Mouse (Mus musculus) forebrain, embryonic 11.5 days (tissue): ENCODE measurements around the gene Epn2. TPM values are rescaled to one million over a fixed set of nuclear protein-coding genes. Genes with fewer than 3 reads are reported as not detected.

Experiments
- ATAC-seq: fragments of 200-750 bp; cut with Nextera tagmentation; replicated peaks from 2 replicates; pipeline ENCODE4 v1.8.0; 2017; ENCODE audit warnings: moderate TSS enrichment; ENCODE audit not compliant: low FRiP score
- DNase-seq: peaks from one replicate; pipeline ENCODE4 v3.0.0-alpha.2; 2017; ENCODE audit warnings: low spot score
- H3K27ac ChIP-seq: fragments of 300-500 bp; sonication (generic); 2 replicates; pipeline ENCODE4 v1.5.1; 2014; ENCODE audit warnings: low read depth, low read length
- H3K27me3 ChIP-seq: fragments of 300-500 bp; sonication (generic); 2 replicates; pipeline ENCODE4 v1.6.1; 2014; ENCODE audit warnings: mild to moderate bottlenecking, low read length, mixed read lengths; ENCODE audit not compliant: control insufficient read depth, insufficient read depth
- H3K36me3 ChIP-seq: fragments of 300-500 bp; sonication (generic); 2 replicates; pipeline ENCODE4 v1.6.1; 2014; ENCODE audit warnings: mild to moderate bottlenecking, low read length, moderate library complexity, mixed read lengths; ENCODE audit not compliant: control insufficient read depth, insufficient read depth
- H3K4me1 ChIP-seq: fragments of 300-500 bp; sonication (generic); replicated peaks from 2 replicates; pipeline ENCODE4 v1.6.1; 2014; ENCODE audit warnings: low read length, mixed read lengths; ENCODE audit not compliant: control insufficient read depth, insufficient read depth
- H3K4me2 ChIP-seq: fragments of 300-500 bp; sonication (generic); 2 replicates; pipeline ENCODE4 v1.6.1; 2014; ENCODE audit warnings: low read depth, mild to moderate bottlenecking, low read length, moderate library complexity, mixed read lengths; ENCODE audit not compliant: severe bottlenecking
- H3K4me3 ChIP-seq: fragments of 300-500 bp; sonication (generic); 2 replicates; pipeline ENCODE4 v1.5.1; 2014; ENCODE audit warnings: low read depth, low read length
- H3K9ac ChIP-seq: fragments of 300-500 bp; sonication (generic); 2 replicates; pipeline ENCODE4 v1.6.1; 2014; ENCODE audit warnings: low read length
- H3K9me3 ChIP-seq: fragments of 300-500 bp; sonication (generic); 2 replicates; pipeline ENCODE4 v1.6.1; 2016; ENCODE audit warnings: low read length, mixed read lengths; ENCODE audit not compliant: control insufficient read depth
- WGBS: fragments of 180-500 bp; shearing (Covaris S2); extraction: QIAGEN DNeasy Blood & Tissue Kit; methylation state at CpG from one replicate; pipeline ENCODE4 v1.1.7; 2014; 5-methylcytosine and 5-hydroxymethylcytosine counted together
- polyA plus RNA-seq: library from polyadenylated mRNA; unstranded; fragments of >200 nt; fragmentation: Nextera tagmentation; extraction: Ambion mirVana; gene quantifications from 2 replicates; pipeline ENCODE4 v1.2.1, GENCODE M21; 2014

Epn2 gene
- polyA plus RNA-seq, 1 experiment from 2014 or later = 31.2 TPM

GRCm38 (mm10) chr11:61495528-61495927 lies 84.0 kb downstream of the Epn2 start:
- H3K4me2 ChIP-seq = no peak overlapping the region
- H3K27me3 ChIP-seq = no peaks in the 10 kb centered on the region
- no peaks in the 10 kb centered on the region for H3K9me3 ChIP-seq
- no peak overlapping the region for H3K9ac ChIP-seq
- H3K27ac ChIP-seq = no peak overlapping the region
- H3K36me3 ChIP-seq = peaks cover 19% of the 10 kb centered on the region
- WGBS = 88% methylated on average over 2 of the region's 2 CpGs
- H3K4me1 ChIP-seq = peaks cover 6% of the 10 kb centered on the region
- no peak for ATAC-seq
- no peak overlapping the region for H3K4me3 ChIP-seq
- peak; percentile 15 for DNase-seq

DNA sequence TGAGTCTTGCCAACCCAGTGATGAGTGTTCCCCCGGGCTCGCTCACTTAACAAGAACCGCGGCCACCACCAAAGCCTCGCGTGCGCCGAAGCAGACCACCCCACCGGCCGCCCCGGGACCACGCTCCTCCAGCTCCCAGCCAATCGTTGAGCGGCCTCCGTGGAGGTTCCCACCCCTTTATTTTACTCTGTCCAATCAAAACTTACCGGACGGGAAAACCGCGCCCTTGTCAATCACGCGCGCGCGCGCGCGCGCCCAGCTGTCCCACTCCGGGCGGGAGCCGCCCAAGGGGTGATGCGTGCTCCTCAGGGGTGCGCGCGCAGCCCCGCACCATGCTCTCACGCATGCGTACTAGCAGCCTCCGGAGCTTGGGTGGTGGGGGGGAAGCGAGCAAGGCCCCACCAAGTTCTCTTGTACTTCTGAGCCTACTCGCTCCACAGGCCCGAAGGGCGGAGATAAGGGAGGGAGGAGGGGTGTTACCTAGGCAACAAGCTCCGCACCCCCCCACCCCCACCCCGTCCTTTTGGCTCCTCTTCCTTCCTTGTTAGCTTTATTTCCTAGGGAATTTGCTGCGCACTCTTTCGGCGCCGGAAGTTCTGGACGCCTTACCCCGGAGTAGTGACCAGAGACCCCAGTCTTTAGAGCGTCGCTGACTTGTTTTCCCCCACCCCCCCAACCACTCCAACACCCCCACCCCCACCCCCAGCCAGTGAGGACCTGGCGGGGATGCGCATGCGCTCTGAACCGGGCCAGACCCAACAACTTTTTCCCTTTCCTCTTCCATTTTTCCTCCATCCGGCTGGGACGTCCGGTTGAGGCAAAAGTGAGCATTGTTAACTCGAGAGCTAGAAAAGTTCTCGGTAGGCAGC lies 85.1 kb downstream of the Epn2 start, which contains the start of gene Mapk7:
Gene Mapk7 (minus strand): TSS at position 278 of the 869 bp plus-strand sequence.
- Histone ChIP-seq H3K9ac (peak within 1 kb of the TSS; percentile 74), H3K27me3 (no peaks in the 10 kb centered on the region), H3K27ac (peak within 1 kb of the TSS; percentile 81), H3K4me2 (peak within 1 kb of the TSS; percentile 74), H3K4me3 (peak within 1 kb of the TSS; percentile 61), H3K36me3 (peaks cover 31% of the 10 kb centered on the region), H3K4me1 (peaks cover 6% of the 10 kb centered on the region), H3K9me3 (no peaks in the 10 kb centered on the region)
- DNase-seq = peak; percentile 100
- under 1% methylated on average over 61 of the region's 62 CpGs for WGBS
- ATAC-seq = peak; percentile 97

DNA sequence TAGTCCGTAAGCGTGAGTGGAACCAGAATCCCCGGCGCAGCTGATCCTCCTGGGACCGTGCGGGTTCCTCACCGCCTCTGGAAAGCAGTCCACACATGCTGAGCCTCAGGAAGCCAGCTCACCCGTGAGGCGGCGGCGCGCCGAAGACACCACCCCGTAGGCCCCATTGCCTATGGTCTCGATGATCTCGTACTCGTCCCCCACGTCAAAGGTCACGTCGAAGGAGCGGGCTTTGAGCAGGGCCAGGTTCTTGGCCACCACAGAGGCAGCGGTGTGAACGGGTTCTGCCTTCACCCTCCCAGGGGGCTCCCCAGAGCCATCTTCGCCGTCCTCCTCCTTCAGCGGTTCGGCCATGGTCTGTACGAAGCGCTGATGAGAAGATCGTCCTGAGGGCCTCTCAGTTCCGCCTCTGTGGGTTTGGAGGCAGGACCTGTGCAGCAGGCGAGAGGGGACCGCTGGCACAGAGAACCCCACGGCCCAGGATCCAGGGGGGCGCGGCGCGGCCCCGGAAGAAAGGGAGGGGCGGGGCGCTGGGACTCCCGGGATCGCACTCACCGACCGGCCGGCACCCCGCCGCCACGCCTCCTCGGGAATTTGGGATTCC lies 85.9 kb downstream of the Epn2 start:
- H3K4me3 ChIP-seq = peak overlapping the region; percentile 61
- WGBS = under 1% methylated on average over 49 of the region's 50 CpGs
- H3K36me3 ChIP-seq = peaks cover 31% of the 10 kb centered on the region
- no peaks in the 10 kb centered on the region for H3K27me3 ChIP-seq
- no peaks in the 10 kb centered on the region for H3K9me3 ChIP-seq
- H3K4me2 ChIP-seq = peak overlapping the region; percentile 74
- H3K27ac ChIP-seq = peak overlapping the region; percentile 61
- ATAC-seq (peak; percentile 72), DNase-seq (no peak)
- H3K9ac ChIP-seq = peak overlapping the region; percentile 74
- peaks cover 6% of the 10 kb centered on the region for H3K4me1 ChIP-seq

- H3K36me3 ChIP-seq = peaks cover 31% of the 10 kb centered on the region
- H3K27ac ChIP-seq = no peak overlapping the region; the same call in 1 of the 2 replicates
- H3K4me2 ChIP-seq = peak overlapping the region; percentile 74
- no peaks in the 10 kb centered on the region for H3K9me3 ChIP-seq
- DNase-seq = no peak
- peaks cover 6% of the 10 kb centered on the region for H3K4me1 ChIP-seq
- H3K4me3 ChIP-seq = peak overlapping the region; percentile 61
- peak overlapping the region; percentile 74 for H3K9ac ChIP-seq
- ATAC-seq = no peak
- H3K27me3 ChIP-seq = no peaks in the 10 kb centered on the region
- WGBS = 85% methylated on average over 12 of the region's 12 CpGs
Measured at GRCm38 (mm10) chr11:61492749-61493401, 86.6 kb downstream of the Epn2 start.

DNA sequence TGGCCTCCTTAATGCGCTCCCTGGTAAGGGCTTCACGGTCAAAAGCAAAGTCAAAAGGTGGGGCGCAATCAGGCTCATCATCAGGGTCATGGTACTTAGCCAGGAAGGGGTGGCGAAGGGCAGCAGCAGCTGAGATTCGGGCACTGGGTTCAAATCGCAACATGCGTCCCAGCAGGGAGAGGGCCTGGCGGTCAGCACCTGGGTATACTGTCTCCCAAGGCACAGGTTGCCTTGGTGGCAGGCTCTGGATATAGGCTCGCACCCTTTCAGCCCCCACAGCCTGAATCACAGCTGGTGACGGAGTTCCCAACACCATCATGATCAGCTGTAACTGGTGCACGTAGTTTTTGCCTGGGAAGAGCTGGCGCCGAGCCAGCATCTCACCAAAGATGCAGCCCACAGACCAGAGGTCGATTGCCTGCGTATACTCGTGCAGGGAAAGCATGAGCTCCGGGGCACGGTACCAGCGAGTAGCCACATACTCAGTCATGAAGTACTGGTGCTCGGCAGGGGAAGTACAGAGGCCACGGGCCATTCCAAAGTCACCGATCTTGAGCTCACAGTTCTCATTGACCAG lies 88.5 kb downstream of the Epn2 start:
- Histone ChIP-seq H3K4me1 (peaks cover 6% of the 10 kb centered on the region), H3K9me3 (no peaks in the 10 kb centered on the region), H3K9ac (no peak overlapping the region), H3K4me2 (no peak overlapping the region), H3K27ac (no peak overlapping the region), H3K36me3 (peaks cover 31% of the 10 kb centered on the region), H3K27me3 (no peaks in the 10 kb centered on the region), H3K4me3 (no peak overlapping the region)
- WGBS = 90% methylated on average over 22 of the region's 22 CpGs
- DNase-seq (peak; percentile 49), ATAC-seq (no peak)

- Histone ChIP-seq H3K9me3 (no peaks in the 10 kb centered on the region), H3K27ac (no peak overlapping the region), H3K9ac (no peak overlapping the region), H3K27me3 (no peaks in the 10 kb centered on the region), H3K4me2 (no peak overlapping the region), H3K4me1 (peaks cover 15% of the 10 kb centered on the region), H3K36me3 (peaks cover 31% of the 10 kb centered on the region), H3K4me3 (no peak overlapping the region)
- ATAC-seq = no peak
- 95% methylated on average over 8 of the region's 8 CpGs for WGBS
- DNase-seq = no peak
Measured at GRCm38 (mm10) chr11:61489874-61490273, 89.6 kb downstream of the Epn2 start.

- Histone ChIP-seq H3K4me3 (no peak overlapping the region), H3K4me2 (no peak overlapping the region), H3K9me3 (no peaks in the 10 kb centered on the region), H3K27me3 (no peaks in the 10 kb centered on the region), H3K36me3 (peaks cover 31% of the 10 kb centered on the region), H3K9ac (no peak overlapping the region), H3K4me1 (peaks cover 22% of the 10 kb centered on the region), H3K27ac (no peak overlapping the region)
- ATAC-seq = no peak
- WGBS = 88% methylated on average over 2 of the region's 2 CpGs
- DNase-seq = no peak
Measured at GRCm38 (mm10) chr11:61489085-61489484, 90.4 kb downstream of the Epn2 start.

- ATAC-seq (no peak), DNase-seq (no peak)
- Histone ChIP-seq H3K4me1 (peaks cover 24% of the 10 kb centered on the region), H3K36me3 (peaks cover 31% of the 10 kb centered on the region), H3K9me3 (no peaks in the 10 kb centered on the region), H3K9ac (no peak overlapping the region), H3K27ac (no peak overlapping the region), H3K4me3 (no peak overlapping the region), H3K4me2 (no peak overlapping the region), H3K27me3 (no peaks in the 10 kb centered on the region)
- 89% methylated on average over 7 of the region's 7 CpGs for whole genome bisulfite sequencing
Measured at GRCm38 (mm10) chr11:61487936-61488335, 91.6 kb downstream of the Epn2 start.
